Mouse (Mus musculus) stomach, embryonic 14.5 days (tissue): ENCODE results near the gene Pgpep1l. TPM values are rescaled to one million over a fixed set of nuclear protein-coding genes. Genes with fewer than 3 reads are reported as not detected.
A peak's percentile ranks its signal among the peaks of the same experiment; 100 is the strongest.
"Not testable (repeated sequence)": the region's sequence is repeated elsewhere in the genome, so short reads cannot be mapped to it uniquely, and the experiment has no call there.

Experiments
- ATAC-seq: fragments of 200-750 bp; cut with Nextera tagmentation; 2 replicates; pipeline ENCODE4 v1.8.0; 2017; ENCODE audit warnings: low read depth, moderate TSS enrichment; ENCODE audit not compliant: insufficient number of reproducible peaks, insufficient read depth, low FRiP score
- H3K27ac ChIP-seq: fragments of 300-500 bp; sonication (generic); 2 replicates; pipeline ENCODE4 v1.5.1; 2014; ENCODE audit warnings: mild to moderate bottlenecking, low read length, moderate library complexity, mixed read lengths
- H3K27me3 ChIP-seq: fragments of 300-500 bp; sonication (generic); 2 replicates; pipeline ENCODE4 v1.6.1; 2014; ENCODE audit warnings: low read length, control low read depth, mixed read lengths; ENCODE audit not compliant: control insufficient read depth, insufficient read depth
- H3K36me3 ChIP-seq: fragments of 300-500 bp; sonication (generic); 2 replicates; pipeline ENCODE4 v1.6.1; 2014; ENCODE audit warnings: mild to moderate bottlenecking, control low read depth, low read length, moderate library complexity, mixed read lengths; ENCODE audit not compliant: control insufficient read depth, insufficient read depth
- H3K4me1 ChIP-seq: fragments of 300-500 bp; sonication (generic); 2 replicates; pipeline ENCODE4 v1.6.1; 2014; ENCODE audit warnings: low read length, control low read depth, mixed read lengths; ENCODE audit not compliant: control insufficient read depth, insufficient read depth
- H3K4me2 ChIP-seq: fragments of 300-500 bp; sonication (generic); replicated peaks from 2 replicates; pipeline ENCODE4 v1.6.1; 2014; ENCODE audit warnings: low read depth, low read length, control low read depth
- H3K4me3 ChIP-seq: fragments of 300-500 bp; sonication (generic); 2 replicates; pipeline ENCODE4 v1.5.1; 2014; ENCODE audit warnings: low read depth, low read length, control low read depth
- H3K9ac ChIP-seq: fragments of 300-500 bp; sonication (generic); replicated peaks from 2 replicates; pipeline ENCODE4 v1.6.1; 2014; ENCODE audit warnings: low read depth, mild to moderate bottlenecking, control low read depth, low read length, moderate library complexity, mixed read lengths
- H3K9me3 ChIP-seq: fragments of 300-500 bp; sonication (generic); 2 replicates; pipeline ENCODE4 v1.6.1; 2016; ENCODE audit warnings: low read depth, low read length, control low read depth; ENCODE audit not compliant: control insufficient read depth
- WGBS: fragments of 180-500 bp; shearing (Covaris S2); extraction: QIAGEN DNeasy Blood & Tissue Kit; methylation state at CpG from one replicate; pipeline ENCODE4 v1.1.7; 2014; 5-methylcytosine and 5-hydroxymethylcytosine counted together
- polyA plus RNA-seq: library from polyadenylated mRNA; unstranded; fragments of >200 nt; fragmentation: Nextera tagmentation; extraction: Ambion mirVana; gene quantifications from 2 replicates; pipeline ENCODE4 v1.2.1, GENCODE M21; 2014

Pgpep1l gene
- polyA plus RNA-seq, 1 experiment from 2014 or later = not detected

DNA sequence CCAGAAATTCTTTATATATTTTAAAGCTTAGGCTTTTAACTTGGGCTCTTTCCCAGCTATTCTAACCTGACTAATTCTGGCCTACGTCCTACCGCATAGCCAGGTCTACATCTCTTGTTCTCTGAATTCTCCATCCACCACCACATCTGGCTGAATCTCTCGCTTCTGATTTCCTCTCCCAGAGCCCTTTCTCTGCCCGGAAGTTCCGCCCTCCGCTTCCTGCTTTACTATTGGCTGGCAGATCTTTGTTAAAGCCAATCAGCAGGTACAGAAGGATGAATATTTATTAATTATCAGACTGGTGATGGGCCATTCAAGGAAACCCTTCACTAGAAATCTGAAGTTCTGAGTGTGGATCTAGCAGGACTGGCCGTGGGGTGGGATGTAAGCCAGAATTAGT is 37.1 kb upstream of the Pgpep1l start:
- Histone ChIP-seq H3K27ac (no peak overlapping the region), H3K9me3 (no peaks in the 10 kb centered on the region), H3K36me3 (no peaks in the 10 kb centered on the region), H3K4me2 (no peak overlapping the region), H3K4me1 (no peaks in the 10 kb centered on the region), H3K27me3 (no peaks in the 10 kb centered on the region), H3K4me3 (no peak overlapping the region), H3K9ac (no peak overlapping the region)
- WGBS = 78% methylated on average over 7 of the region's 7 CpGs
- no peak for ATAC-seq

GRCm38 (mm10) chr7:68298381-68299076 is 34.5 kb upstream of the Pgpep1l start:
- Histone ChIP-seq H3K9ac (no peak overlapping the region), H3K4me2 (no peak overlapping the region), H3K27me3 (no peaks in the 10 kb centered on the region), H3K9me3 (no peaks in the 10 kb centered on the region), H3K4me3 (no peak overlapping the region), H3K4me1 (peaks cover 7% of the 10 kb centered on the region; the same call in 1 of the 2 replicates), H3K27ac (no peak overlapping the region), H3K36me3 (no peaks in the 10 kb centered on the region)
- WGBS = 83% methylated on average over 13 of the region's 13 CpGs
- ATAC-seq = no peak

DNA sequence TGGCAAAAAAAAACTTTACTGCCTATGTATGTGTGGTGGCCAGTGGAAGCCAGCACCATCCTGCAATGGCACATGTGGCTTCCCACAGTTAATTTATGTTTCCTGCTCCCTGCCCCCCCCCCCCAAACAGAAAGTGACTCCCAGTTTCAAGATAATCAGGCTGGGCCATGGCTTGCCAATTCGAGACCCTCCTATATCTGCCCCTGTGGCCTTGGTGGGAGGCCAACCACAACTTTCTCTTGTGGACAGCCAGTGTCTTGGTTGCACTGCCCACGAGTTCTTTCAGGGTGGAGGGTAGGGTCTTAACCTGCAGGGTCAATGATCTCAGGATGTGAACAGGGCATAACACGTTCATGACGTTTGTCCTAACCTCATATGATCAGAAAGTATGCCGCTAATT is 32.5 kb upstream of the Pgpep1l start:
- Histone ChIP-seq H3K27me3 (no peaks in the 10 kb centered on the region), H3K9ac (no peak overlapping the region), H3K4me3 (no peak overlapping the region), H3K9me3 (no peaks in the 10 kb centered on the region), H3K4me1 (peaks cover 7% of the 10 kb centered on the region; the same call in 1 of the 2 replicates), H3K36me3 (no peaks in the 10 kb centered on the region), H3K4me2 (no peak overlapping the region), H3K27ac (no peak overlapping the region)
- 88% methylated on average over 5 of the region's 5 CpGs for WGBS
- no peak for ATAC-seq

GRCm38 (mm10) chr7:68293997-68294789 is 30.2 kb upstream of the Pgpep1l start:
- no peak; the same call in 1 of the 2 replicates for ATAC-seq
- no peaks in the 10 kb centered on the region for H3K36me3 ChIP-seq
- H3K9ac ChIP-seq = no peak overlapping the region
- H3K4me1 ChIP-seq = peaks cover 7% of the 10 kb centered on the region; the same call in 1 of the 2 replicates
- no peak overlapping the region for H3K4me3 ChIP-seq
- WGBS = 42% methylated on average over 16 of the region's 16 CpGs
- H3K27me3 ChIP-seq = no peaks in the 10 kb centered on the region
- H3K9me3 ChIP-seq = no peaks in the 10 kb centered on the region
- H3K27ac ChIP-seq = peak overlapping the region; percentile 61; the same call in 1 of the 2 replicates
- no peak overlapping the region; the same call in 1 of the 2 replicates for H3K4me2 ChIP-seq

GRCm38 (mm10) chr7:68291603-68292002 is 27.6 kb upstream of the Pgpep1l start:
- Histone ChIP-seq H3K4me2 (no peak overlapping the region), H3K9ac (no peak overlapping the region), H3K4me1 (peaks cover 7% of the 10 kb centered on the region; the same call in 1 of the 2 replicates), H3K36me3 (no peaks in the 10 kb centered on the region), H3K27ac (no peak overlapping the region), H3K27me3 (no peaks in the 10 kb centered on the region), H3K4me3 (no peak overlapping the region), H3K9me3 (no peaks in the 10 kb centered on the region)
- 61% methylated on average over 1 of the region's 1 CpGs for WGBS
- no peak for ATAC-seq

- no peaks in the 10 kb centered on the region for H3K36me3 ChIP-seq
- no peaks in the 10 kb centered on the region for H3K9me3 ChIP-seq
- no peak overlapping the region for H3K4me2 ChIP-seq
- no peak overlapping the region for H3K4me3 ChIP-seq
- peaks cover 2% of the 10 kb centered on the region; the same call in 1 of the 2 replicates for H3K4me1 ChIP-seq
- H3K27me3 ChIP-seq = no peaks in the 10 kb centered on the region
- H3K9ac ChIP-seq = no peak overlapping the region
- H3K27ac ChIP-seq = no peak overlapping the region
- ATAC-seq = no peak
- 94% methylated on average over 8 of the region's 8 CpGs for WGBS
These were observed 25.0 kb upstream of the Pgpep1l start for GRCm38 (mm10) chr7:68289081-68289480.

GRCm38 (mm10) chr7:68288000-68288399 is 24.0 kb upstream of the Pgpep1l start:
- not testable (repeated sequence) for H3K27ac ChIP-seq, H3K27me3 ChIP-seq, H3K9me3 ChIP-seq, H3K9ac ChIP-seq, ATAC-seq, H3K4me3 ChIP-seq, H3K4me2 ChIP-seq, H3K4me1 ChIP-seq, H3K36me3 ChIP-seq
- 85% methylated on average over 4 of the region's 4 CpGs for WGBS

DNA sequence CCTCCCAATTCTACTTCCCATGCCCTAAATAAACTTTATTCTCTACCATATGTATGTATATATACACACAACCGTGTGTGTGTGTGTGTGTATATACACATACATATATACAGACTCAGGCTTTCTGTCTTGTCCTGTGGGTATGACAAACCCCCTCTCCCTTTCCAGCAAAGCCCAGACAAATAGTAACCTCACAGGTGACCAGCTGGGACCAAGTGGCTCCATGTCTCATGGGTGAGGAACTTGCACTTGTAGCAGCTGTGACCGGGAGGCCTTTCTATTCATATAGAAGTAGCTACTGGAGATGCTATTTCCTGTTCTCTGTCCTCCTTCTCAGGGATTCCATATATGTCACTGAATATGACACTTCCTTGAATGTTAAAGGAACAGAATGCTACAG is 23.5 kb upstream of the Pgpep1l start:
- Histone ChIP-seq H3K27me3 (no peaks in the 10 kb centered on the region), H3K36me3 (no peaks in the 10 kb centered on the region), H3K4me3 (no peak overlapping the region), H3K9ac (no peak overlapping the region), H3K4me1 (no peaks in the 10 kb centered on the region), H3K27ac (no peak overlapping the region), H3K4me2 (no peak overlapping the region), H3K9me3 (no peaks in the 10 kb centered on the region)
- ATAC-seq = no peak
- WGBS = 60% methylated on average over 2 of the region's 2 CpGs
